Mouse (Mus musculus) cortical plate, adult 2 months (tissue): ENCODE results near the gene Trmt2a.

Experiments
- CTCF ChIP-seq: fragments of 200-500 bp; IDR thresholded peaks from 2 replicates; pipeline ENCODE4 v1.5.1; 2011; ENCODE audit warnings: mild to moderate bottlenecking, control low read depth, low read length; ENCODE audit not compliant: insufficient read depth; ENCODE audit errors: extremely low read depth
- POLR2A ChIP-seq: fragments of 200-500 bp; IDR thresholded peaks from 2 replicates; pipeline ENCODE4 v1.6.1; 2011; ENCODE audit warnings: mild to moderate bottlenecking, low read length, control low read depth; ENCODE audit not compliant: insufficient read depth; ENCODE audit errors: extremely low read depth

GRCm38 (mm10) chr16:18268182-18268581, 19.7 kb downstream of the Trmt2a start:
- TF ChIP-seq CTCF (peak; percentile 16; the same call in 1 of the 2 replicates), POLR2A (no peak)
